Mouse (Mus musculus) gonadal fat pad, adult 2 months (tissue): ENCODE data around the gene Ercc5. TPM values are rescaled to one million over a fixed set of nuclear protein-coding genes. Genes with fewer than 3 reads are reported as not detected.

Experiments
- DNase-seq: peaks from one replicate; pipeline ENCODE4 v3.0.0-alpha.2; 2012; ENCODE audit warnings: low read depth
- polyA plus RNA-seq: library from polyadenylated mRNA; depleted of rRNA; stranded (reverse); fragments of >200 nt; gene quantifications from 2 replicates; pipeline ENCODE4 v1.2.3, GENCODE M21; 2012; rRNA removed

Gene Ercc5
- polyA plus RNA-seq, 1 experiment, result 5.6 TPM

DNA sequence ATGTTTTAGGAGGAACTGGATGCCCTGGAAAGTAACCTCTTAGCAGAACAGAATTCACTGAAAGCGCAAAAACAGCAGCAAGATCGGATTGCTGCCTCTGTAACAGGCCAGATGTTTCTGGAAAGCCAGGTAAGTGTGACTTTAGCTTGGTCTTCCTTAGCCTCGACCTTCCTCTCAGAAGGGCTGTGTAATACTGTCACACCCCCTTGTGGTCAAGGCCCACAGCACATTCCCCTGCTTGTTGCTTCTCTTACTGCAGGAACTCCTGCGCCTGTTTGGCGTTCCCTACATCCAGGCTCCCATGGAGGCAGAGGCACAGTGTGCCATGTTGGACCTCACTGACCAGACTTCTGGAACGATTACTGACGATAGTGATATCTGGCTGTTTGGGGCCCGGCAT lies 26.4 kb downstream of the Ercc5 start:
- DNase-seq, result no peak

DNA sequence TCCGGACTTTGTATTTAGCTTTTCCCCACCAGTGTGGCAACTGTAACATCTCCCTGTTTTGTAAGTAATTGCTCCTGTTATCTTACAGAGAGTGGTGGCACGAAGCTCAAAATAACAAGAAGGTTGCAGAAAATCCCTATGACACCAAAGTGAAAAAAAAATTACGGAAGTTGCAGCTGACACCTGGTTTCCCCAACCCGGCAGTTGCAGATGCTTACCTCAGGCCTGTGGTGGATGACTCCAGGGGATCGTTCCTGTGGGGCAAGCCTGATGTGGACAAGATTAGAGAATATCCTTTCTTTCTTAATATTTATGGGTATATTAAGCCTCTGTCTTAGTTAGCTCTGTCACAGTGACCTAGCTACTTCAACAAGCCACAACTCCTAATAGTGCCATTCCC lies 30.5 kb downstream of the Ercc5 start:
- no peak for DNase-seq

- no peak for DNase-seq
These were observed 38.9 kb downstream of the Ercc5 start for GRCm38 (mm10) chr1:44186396-44186795.

GRCm38 (mm10) chr1:44198273-44199171 lies 51.0 kb downstream of the Ercc5 start:
- no peak for DNase-seq

- DNase-seq, result no peak
These were observed 55.3 kb downstream of the Ercc5 start for GRCm38 (mm10) chr1:44202876-44203275.

- no peak for DNase-seq
These were observed 66.9 kb downstream of the Ercc5 start for GRCm38 (mm10) chr1:44214443-44214842.

DNA sequence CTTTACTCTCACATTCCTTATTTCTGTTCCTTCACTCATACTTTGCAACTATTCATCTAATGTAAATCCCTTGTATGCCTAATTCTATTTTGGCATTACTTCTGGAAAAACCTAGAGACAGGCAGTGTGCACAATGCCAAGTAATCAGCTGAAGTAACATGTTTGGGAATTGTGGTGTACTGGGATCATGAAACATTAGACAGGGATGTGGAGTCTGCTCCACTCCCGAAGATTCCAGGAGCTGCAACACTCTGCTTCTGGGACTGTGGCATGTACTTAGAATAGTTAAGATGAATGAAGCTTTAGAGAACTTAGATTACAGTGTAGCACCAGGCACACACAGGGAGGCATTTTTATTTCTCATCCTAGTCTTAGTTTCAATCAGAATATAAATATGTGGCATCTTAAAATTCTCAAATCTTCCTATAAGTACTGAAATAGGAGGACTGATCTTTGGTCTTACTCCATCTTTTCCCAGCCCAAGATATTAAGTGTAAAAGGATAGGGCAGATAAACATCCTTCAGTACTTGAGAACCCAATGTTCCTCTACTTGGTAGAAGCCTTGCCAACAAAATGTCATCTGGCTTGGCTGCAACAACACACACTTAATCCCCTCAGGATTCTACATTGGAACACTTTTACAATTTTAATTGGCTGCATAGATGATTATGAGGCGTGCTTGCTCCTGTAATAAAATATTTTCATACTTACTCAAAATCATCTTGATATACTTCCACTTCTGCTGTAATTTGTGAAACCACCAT lies 69.0 kb downstream of the Ercc5 start:
- DNase-seq, result peak; percentile 65

GRCm38 (mm10) chr1:44217118-44217517 lies 69.6 kb downstream of the Ercc5 start:
- peak; percentile 46 for DNase-seq

GRCm38 (mm10) chr1:44218876-44219275 lies 71.3 kb downstream of the Ercc5 start, which contains the start of gene Mettl21e:
Gene Mettl21e (minus strand): TSS chr1:44218961.
- DNase-seq, result peak; percentile 75

- no peak for DNase-seq
These were observed 81.5 kb downstream of the Ercc5 start for GRCm38 (mm10) chr1:44229044-44229443.

Other genes with a start within 250 kb of the Ercc5 start
- 8.4 and 9.4 TPM in 2 replicates for gene Tpp2, start 214.1 kb upstream of the Ercc5 start, polyA plus RNA-seq
- 0.03 and 0.24 TPM in 2 replicates for gene Mettl21c, start 127.7 kb upstream of the Ercc5 start, polyA plus RNA-seq
- gene Gm8251, start 85.8 kb upstream of the Ercc5 start, polyA plus RNA-seq, result not detected in 2 replicates
- 4.8 and 5.8 TPM in 2 replicates for gene Tex30, start 45.3 kb upstream of the Ercc5 start, polyA plus RNA-seq
- gene Kdelc1, start 28.9 kb upstream of the Ercc5 start, polyA plus RNA-seq, result 10.4 and 12.2 TPM in 2 replicates
- 9.5 and 11.1 TPM in 2 replicates for gene Bivm, start 28.8 kb upstream of the Ercc5 start, polyA plus RNA-seq
- gene Mettl21e, start 71.2 kb downstream of the Ercc5 start, polyA plus RNA-seq, result not detected in 2 replicates